Mouse (Mus musculus) small intestine, adult 2 months (tissue): ENCODE data around the gene Cckbr.

ENCODE experiments used
- CTCF ChIP-seq: fragments of 200-500 bp; IDR thresholded peaks from 2 replicates; pipeline ENCODE4 v1.5.1; 2012; ENCODE audit warnings: low read depth, mild to moderate bottlenecking, control low read depth, inconsistent platforms, low read length, moderate library complexity, mixed read lengths; ENCODE audit not compliant: insufficient replicate concordance, insufficient read length; ENCODE audit errors: extremely low read depth
- POLR2A ChIP-seq: fragments of 200-500 bp; IDR thresholded peaks from 2 replicates; pipeline ENCODE4 v1.6.1; 2012; ENCODE audit warnings: low read depth, mild to moderate bottlenecking, control low read depth, inconsistent platforms, low read length, moderate library complexity

DNA sequence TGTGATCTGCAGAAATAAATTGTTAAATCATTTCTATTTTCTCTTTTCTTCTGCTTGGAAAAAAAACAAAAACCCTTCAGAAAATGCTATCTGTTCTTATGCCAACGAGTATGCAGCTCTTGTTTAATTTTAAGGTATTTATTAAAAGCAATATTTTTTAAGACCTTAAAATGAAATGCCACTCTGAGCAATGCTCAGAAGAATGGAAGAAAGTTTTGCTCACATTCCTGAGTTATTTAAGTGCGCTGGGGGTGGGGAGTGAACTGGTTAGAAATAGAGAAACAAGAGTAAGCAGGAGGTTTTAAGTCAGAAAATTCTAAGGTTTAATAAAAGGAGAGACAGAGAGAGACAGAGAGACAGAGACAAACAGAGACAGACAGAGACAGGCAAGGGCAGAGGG, 94.2 kb downstream of the Cckbr start:
- TF ChIP-seq POLR2A (no peak), CTCF (no peak)
